Mouse (Mus musculus) embryonic facial prominence, embryonic 15.5 days (tissue): ENCODE measurements at regions not wholly inside any gene's neighbourhood (a gene's known extent, or its start where the extent isn't known, plus 50 kb on each side); places are given as distances from the start of the nearest gene placed in this dataset.

ENCODE experiments used
- ATAC-seq: fragments of 200-750 bp; cut with Nextera tagmentation; 2 replicates; pipeline ENCODE4 v1.8.0; 2017; ENCODE audit warnings: low read depth, moderate TSS enrichment; ENCODE audit not compliant: insufficient number of reproducible peaks, low FRiP score, low TSS enrichment
- H3K27ac ChIP-seq: fragments of 300-500 bp; sonication (generic); replicated peaks from 2 replicates; pipeline ENCODE4 v1.5.1; 2015; ENCODE audit warnings: mild to moderate bottlenecking, inconsistent platforms
- H3K27me3 ChIP-seq: fragments of 300-500 bp; sonication (generic); 2 replicates; pipeline ENCODE4 v1.6.1; 2015; ENCODE audit warnings: inconsistent platforms
- H3K36me3 ChIP-seq: fragments of 300-500 bp; sonication (generic); 2 replicates; pipeline ENCODE4 v1.6.1; 2015; ENCODE audit warnings: mild to moderate bottlenecking, inconsistent platforms
- H3K4me1 ChIP-seq: fragments of 300-500 bp; sonication (generic); 2 replicates; pipeline ENCODE4 v1.6.1; 2015; ENCODE audit warnings: inconsistent platforms
- H3K4me2 ChIP-seq: fragments of 300-500 bp; sonication (generic); replicated peaks from 2 replicates; pipeline ENCODE4 v1.6.1; 2015; ENCODE audit warnings: mild to moderate bottlenecking, inconsistent platforms
- H3K4me3 ChIP-seq: fragments of 300-500 bp; sonication (generic); replicated peaks from 2 replicates; pipeline ENCODE4 v1.5.1; 2015; ENCODE audit warnings: mild to moderate bottlenecking, inconsistent platforms
- H3K9ac ChIP-seq: fragments of 300-500 bp; sonication (generic); 2 replicates; pipeline ENCODE4 v1.6.1; 2015; ENCODE audit warnings: inconsistent platforms
- H3K9me3 ChIP-seq: fragments of 300-500 bp; sonication (generic); replicated peaks from 2 replicates; pipeline ENCODE4 v1.6.1; 2016; ENCODE audit warnings: inconsistent platforms
- WGBS: fragments of 180-500 bp; shearing (Covaris S2); methylation state at CpG from one replicate; pipeline ENCODE4 v1.1.7; 2015; 5-methylcytosine and 5-hydroxymethylcytosine counted together

DNA sequence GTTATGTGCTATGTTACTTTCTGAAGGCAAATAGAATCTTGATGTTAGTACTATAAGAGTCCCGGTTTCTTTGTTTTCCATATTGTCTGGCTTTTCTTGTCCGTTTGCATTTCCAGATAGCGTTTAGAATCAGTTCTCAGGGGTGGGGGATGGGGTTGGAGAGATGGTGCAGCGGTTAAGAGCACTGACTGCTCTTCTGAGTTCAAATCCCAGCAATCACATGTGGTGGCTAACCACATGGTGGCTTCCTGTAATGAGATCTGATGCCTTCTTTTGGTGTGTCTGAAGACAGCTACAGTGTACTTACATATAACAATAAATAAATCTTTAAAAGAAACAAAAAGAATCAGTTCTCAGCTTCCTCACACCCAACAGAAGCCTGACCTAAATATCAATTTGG, 623.5 kb upstream of the Gm10131 start:
- ATAC-seq: no peak
- WGBS: 80% methylated on average over 4 of the region's 4 CpGs
- no peaks in the 10 kb centered on the region for H3K4me1 ChIP-seq

DNA sequence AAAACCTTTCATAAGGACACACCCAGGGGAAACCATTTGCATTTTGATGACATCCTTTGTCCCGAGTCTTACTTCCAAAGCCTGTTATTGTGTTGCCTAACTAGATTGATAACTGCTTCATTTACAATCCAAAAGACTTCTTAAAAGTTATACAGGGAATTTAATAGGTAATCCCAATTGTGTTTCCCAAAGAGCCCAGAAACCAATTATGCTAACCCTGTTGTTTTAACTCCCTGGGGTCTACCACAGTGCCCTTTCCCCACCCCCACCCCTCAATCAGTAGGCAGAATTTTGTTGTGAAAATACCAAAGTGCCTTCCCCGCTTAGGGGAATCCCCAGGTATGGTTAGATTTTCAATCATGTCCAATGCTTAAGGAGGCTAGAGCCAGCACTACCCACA, 621.3 kb upstream of the Gm10131 start:
- no peak for ATAC-seq
- Histone ChIP-seq H3K36me3 (no peaks in the 10 kb centered on the region), H3K9me3 (no peaks in the 10 kb centered on the region), H3K27ac (no peak overlapping the region), H3K4me2 (no peak overlapping the region), H3K9ac (no peak overlapping the region), H3K4me3 (no peak overlapping the region), H3K4me1 (no peaks in the 10 kb centered on the region), H3K27me3 (no peaks in the 10 kb centered on the region)
- WGBS: 28% methylated on average over 2 of the region's 2 CpGs

More for the DNA sequence above, 623.5 kb upstream of the Gm10131 start:
- no peak overlapping the region for H3K4me3 ChIP-seq
- H3K9me3 ChIP-seq: no peaks in the 10 kb centered on the region
- no peak overlapping the region for H3K9ac ChIP-seq
- H3K4me2 ChIP-seq: no peak overlapping the region
- H3K36me3 ChIP-seq: no peaks in the 10 kb centered on the region
- H3K27ac ChIP-seq: no peak overlapping the region
- no peaks in the 10 kb centered on the region for H3K27me3 ChIP-seq

DNA sequence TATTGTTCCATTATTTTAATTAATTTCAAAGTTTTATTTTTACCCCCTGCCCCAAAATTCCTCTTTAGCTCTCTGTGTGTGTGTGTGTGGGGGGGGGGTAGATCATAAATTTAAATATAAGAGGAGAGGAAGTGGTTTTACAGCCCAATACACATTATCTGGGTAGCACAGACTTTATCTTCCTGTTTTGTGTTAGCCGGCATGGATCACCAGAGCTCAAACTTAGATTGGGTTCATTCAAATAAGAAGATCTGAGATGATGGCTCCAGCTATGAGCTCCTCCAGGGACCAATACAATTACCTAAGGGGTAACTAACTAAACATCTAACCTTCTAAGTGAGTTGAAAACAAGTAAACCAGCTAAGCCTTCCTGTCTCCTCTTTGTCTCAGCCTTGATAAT, 620.8 kb upstream of the Gm10131 start:
- no peak overlapping the region for H3K9ac ChIP-seq
- no peak for ATAC-seq
- WGBS: 53% methylated on average over 1 of the region's 1 CpGs

DNA sequence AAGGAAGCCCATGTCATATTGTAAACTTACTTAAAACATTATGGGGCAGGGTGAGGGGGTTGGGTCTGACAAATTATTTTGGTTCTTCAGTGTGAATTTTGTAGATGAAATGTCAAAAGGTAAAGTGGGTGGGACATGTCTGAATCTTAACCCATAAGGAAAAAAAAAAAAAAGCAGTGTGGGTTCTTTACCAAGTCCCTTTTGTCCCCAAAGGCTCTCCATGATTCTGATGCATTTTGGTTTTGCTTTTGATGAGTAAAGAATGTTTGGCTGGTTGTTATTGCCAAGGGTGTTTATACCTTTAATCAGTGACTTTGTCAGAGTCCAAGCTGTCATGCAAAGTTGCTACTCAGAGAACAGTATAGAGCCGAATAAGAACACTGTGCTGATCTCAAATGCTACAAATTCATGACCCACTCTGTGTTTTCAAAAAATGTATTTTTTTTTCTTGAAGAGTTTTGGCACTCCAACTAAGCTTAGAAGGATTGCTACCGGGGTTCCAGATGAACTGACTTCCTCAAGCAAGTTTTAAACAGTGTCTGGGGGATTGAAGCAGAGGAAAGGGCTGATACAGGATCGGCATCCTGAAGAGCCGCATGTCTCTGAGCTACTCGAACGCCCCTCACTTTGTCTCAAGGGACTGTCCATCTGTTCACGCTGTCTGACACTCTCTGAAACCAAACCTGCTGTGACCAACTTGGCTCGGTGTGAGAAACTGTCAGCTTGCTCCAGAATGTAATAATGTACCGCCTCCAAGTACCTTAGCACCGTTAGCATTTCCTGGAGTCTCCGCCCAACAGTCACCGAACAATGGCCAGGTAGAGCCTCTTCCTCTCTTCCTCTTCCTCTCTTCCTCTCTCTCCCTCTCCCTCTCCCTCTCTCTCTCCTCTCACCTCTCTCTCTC, 619.8 kb upstream of the Gm10131 start:
- no peaks in the 10 kb centered on the region for H3K9me3 ChIP-seq
- H3K27me3 ChIP-seq: no peaks in the 10 kb centered on the region
- no peak for ATAC-seq
- H3K4me3 ChIP-seq: no peak overlapping the region
- no peaks in the 10 kb centered on the region for H3K36me3 ChIP-seq
- H3K4me1 ChIP-seq: no peaks in the 10 kb centered on the region
- no peak overlapping the region for H3K27ac ChIP-seq
- H3K4me2 ChIP-seq: no peak overlapping the region
- 29% methylated on average over 12 of the region's 12 CpGs for WGBS
- no peak overlapping the region for H3K9ac ChIP-seq

More for the DNA sequence above, 620.8 kb upstream of the Gm10131 start:
- H3K4me3 ChIP-seq: no peak overlapping the region
- no peak overlapping the region for H3K27ac ChIP-seq
- H3K4me1 ChIP-seq: no peaks in the 10 kb centered on the region
- no peaks in the 10 kb centered on the region for H3K9me3 ChIP-seq
- no peak overlapping the region for H3K4me2 ChIP-seq
- H3K27me3 ChIP-seq: no peaks in the 10 kb centered on the region
- no peaks in the 10 kb centered on the region for H3K36me3 ChIP-seq

DNA sequence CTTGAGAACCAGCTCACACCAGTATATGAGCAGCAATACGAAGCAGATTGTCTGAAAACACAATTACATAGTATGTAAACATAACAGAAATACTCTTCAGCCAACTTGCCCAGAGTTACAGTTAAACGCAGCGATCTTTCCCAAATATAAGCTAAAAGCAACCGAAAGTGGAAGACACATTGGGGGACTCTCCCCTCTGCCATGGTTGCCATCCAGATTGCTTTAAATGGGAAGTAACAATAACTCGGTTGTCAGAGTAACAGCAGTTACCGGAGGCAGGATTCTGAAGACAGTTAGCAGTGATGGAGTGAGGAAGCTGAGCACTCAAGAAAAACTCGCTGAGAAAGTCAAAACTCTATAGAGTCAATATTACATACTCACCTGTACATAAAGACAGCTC, 618.0 kb upstream of the Gm10131 start:
- 87% methylated on average over 7 of the region's 7 CpGs for WGBS
- H3K27me3 ChIP-seq: no peaks in the 10 kb centered on the region
- no peak overlapping the region for H3K27ac ChIP-seq
- no peaks in the 10 kb centered on the region for H3K9me3 ChIP-seq
- no peak overlapping the region for H3K4me2 ChIP-seq
- no peaks in the 10 kb centered on the region for H3K36me3 ChIP-seq
- no peak overlapping the region for H3K9ac ChIP-seq
- no peak overlapping the region for H3K4me3 ChIP-seq
- no peaks in the 10 kb centered on the region for H3K4me1 ChIP-seq
- ATAC-seq: no peak

DNA sequence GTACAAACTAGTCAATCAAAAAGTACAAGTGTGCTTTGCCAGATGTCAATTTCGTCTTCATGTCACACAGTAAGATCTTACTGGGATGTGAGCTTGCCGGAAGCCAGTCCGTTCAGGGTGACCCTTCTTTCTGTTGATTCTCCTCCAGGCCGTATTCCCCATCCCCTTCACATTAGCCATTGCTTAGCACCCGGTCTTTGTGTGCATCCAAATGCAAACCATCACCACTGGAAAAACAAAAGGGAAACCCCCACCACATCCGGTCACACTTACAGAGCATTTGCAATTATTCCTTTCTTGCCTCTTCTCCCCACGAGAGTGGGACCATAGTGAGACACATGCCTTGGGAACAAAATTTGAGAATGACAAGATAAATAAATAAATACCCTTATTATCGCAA, 616.2 kb upstream of the Gm10131 start:
- Histone ChIP-seq H3K36me3 (no peaks in the 10 kb centered on the region), H3K4me1 (no peaks in the 10 kb centered on the region), H3K9ac (no peak overlapping the region), H3K9me3 (no peaks in the 10 kb centered on the region), H3K4me2 (no peak overlapping the region), H3K27me3 (no peaks in the 10 kb centered on the region), H3K27ac (no peak overlapping the region), H3K4me3 (no peak overlapping the region)
- ATAC-seq: no peak
- WGBS: 58% methylated on average over 8 of the region's 8 CpGs

DNA sequence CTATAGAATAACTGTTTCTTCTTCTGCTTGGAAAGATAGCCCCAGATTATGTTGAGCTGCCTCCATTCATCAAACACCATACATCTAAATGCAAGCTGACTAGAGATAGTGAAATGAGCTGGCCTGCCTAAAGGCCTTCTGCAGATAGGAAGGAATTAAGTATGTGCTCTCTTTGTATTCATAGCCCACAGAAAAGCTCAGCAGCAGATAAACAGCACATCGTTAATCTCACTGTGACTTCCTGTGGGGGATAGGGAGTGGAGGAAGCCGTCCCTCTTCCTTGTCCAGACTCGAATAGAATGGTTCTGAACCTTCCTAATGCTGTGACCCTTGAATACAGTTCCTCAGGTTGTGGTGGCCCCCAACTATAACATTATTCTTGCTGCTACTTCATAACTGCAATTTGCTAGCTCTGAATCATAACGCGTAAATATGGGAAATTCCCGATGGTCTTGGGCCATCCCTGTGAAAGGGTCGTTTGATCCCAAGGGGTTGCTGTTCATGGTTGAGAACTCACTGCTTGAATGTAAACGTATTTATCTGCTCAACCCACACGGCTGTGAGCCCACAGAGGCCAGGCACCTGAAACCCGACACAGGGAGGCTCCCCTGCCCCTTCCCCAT, 614.7 kb upstream of the Gm10131 start:
- no peak overlapping the region for H3K9ac ChIP-seq
- no peak overlapping the region for H3K4me3 ChIP-seq
- H3K36me3 ChIP-seq: no peaks in the 10 kb centered on the region
- no peaks in the 10 kb centered on the region for H3K4me1 ChIP-seq
- no peak overlapping the region for H3K4me2 ChIP-seq
- no peaks in the 10 kb centered on the region for H3K9me3 ChIP-seq
- 61% methylated on average over 10 of the region's 10 CpGs for whole genome bisulfite sequencing
- ATAC-seq: no peak
- no peaks in the 10 kb centered on the region for H3K27me3 ChIP-seq
- no peak overlapping the region for H3K27ac ChIP-seq

DNA sequence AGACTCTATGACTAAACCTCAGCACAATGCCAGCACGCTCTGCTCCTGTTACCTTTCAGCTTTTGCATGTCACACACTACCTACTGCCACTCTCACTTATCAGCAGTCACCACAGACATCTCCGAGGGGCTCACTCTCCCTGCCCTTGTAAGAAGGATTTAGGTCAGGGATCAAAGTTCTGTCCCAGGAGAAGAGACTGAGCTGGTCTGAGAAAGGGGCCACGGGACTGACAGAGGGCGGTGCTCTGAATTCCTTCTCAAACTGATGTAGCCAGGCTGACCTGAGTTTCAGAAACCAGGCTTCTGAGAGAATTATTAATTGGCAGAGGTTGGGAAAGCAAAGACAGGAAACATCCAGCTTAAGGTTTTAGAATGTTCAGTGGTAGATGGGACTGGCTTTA, 614.0 kb upstream of the Gm10131 start:
- H3K36me3 ChIP-seq: no peaks in the 10 kb centered on the region
- no peak overlapping the region for H3K4me2 ChIP-seq
- 73% methylated on average over 4 of the region's 4 CpGs for WGBS
- no peak overlapping the region for H3K27ac ChIP-seq
- H3K4me1 ChIP-seq: no peaks in the 10 kb centered on the region
- ATAC-seq: no peak
- no peak overlapping the region for H3K4me3 ChIP-seq
- no peaks in the 10 kb centered on the region for H3K27me3 ChIP-seq
- no peak overlapping the region for H3K9ac ChIP-seq
- no peaks in the 10 kb centered on the region for H3K9me3 ChIP-seq

DNA sequence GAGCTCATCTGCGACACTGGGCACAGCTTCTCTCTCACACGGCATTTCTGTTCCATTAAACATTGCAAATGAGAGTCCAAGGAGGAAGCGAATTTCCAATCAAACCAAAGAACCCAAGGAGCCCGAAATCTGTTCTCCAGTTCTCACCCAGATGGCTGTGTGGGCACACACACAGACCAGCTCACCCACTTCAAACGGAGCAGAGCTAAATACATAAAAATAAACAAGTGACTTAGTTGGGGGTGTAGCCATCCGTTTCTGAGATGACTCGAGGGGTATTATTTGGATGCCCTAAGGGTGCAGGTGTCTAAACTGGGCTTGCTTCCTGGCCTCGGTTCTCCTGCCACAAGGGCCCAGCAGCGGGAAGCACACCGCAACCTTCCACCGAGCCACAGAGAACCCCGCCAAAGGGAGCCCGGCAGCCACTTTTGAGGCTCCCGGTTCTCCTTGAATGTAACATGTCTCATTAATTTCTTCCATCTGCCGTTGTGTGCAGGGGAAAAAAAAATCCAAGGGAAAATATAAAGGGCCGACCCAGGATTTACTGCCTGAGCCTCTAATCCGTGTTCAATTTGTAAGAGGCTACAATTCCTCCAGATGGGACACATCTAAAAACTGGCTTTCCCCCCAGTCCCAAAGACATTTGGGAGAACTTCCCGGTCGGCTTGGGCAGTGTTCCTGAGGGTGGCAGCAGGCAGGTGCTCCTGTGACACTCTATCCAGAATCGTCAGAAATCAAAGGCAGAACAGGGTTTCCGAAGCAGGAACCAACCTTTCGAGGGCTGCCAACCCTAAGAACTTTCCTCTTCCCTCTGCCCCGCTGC, 598.6 kb upstream of the Gm10131 start:
- Histone ChIP-seq H3K4me2 (no peak overlapping the region; the same call in 1 of the 2 replicates), H3K27me3 (no peaks in the 10 kb centered on the region), H3K36me3 (no peaks in the 10 kb centered on the region), H3K4me3 (no peak overlapping the region), H3K9me3 (no peaks in the 10 kb centered on the region), H3K27ac (no peak overlapping the region), H3K9ac (no peak overlapping the region), H3K4me1 (no peaks in the 10 kb centered on the region)
- no peak for ATAC-seq
- WGBS: 43% methylated on average over 23 of the region's 23 CpGs

DNA sequence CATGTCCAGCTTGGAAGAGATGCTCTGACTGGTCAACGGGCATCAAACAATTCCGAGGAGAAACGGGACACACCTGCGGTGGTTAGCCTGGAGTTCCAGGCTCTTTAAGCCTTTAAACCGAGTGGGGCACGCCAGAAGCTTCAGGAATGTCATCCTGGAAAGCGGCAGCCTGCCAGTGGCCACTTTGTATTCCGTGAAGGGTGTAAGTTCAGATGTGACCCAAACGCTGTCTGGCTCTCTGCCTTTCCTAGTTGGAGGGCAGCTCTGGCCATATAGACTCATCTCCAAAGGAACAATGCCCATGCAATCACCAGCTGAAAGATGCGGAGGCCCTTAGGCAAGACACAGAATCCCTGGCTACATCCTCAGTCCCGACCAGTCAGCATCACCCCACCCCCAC, 597.8 kb upstream of the Gm10131 start:
- Histone ChIP-seq H3K4me1 (no peaks in the 10 kb centered on the region), H3K36me3 (no peaks in the 10 kb centered on the region), H3K4me3 (no peak overlapping the region), H3K9ac (no peak overlapping the region), H3K9me3 (no peaks in the 10 kb centered on the region), H3K4me2 (no peak overlapping the region), H3K27me3 (no peaks in the 10 kb centered on the region), H3K27ac (no peak overlapping the region)
- 52% methylated on average over 11 of the region's 11 CpGs for WGBS
- ATAC-seq: no peak

DNA sequence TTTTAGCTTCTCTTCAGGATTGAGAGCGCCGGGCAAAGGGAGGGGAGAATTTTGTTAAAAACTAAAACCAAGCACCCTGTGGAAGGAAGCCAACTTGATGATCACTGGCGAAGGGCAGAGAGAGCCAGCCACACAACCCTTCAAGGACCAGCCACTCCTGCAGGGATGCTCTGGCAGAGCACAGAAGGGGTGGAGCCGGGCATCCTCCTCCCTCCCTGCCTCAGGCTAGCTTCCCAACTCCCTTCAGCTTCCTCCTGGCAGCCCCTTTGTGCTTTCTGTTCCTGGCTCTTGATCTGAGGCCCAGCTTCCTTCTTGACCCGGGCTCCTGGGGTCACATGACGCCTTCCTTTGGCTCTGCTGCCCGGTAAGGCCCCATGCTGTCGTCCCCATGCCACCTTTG, 591.8 kb upstream of the Gm10131 start:
- ATAC-seq: no peak
- no peaks in the 10 kb centered on the region for H3K36me3 ChIP-seq
- no peak overlapping the region for H3K9ac ChIP-seq
- no peak overlapping the region for H3K4me3 ChIP-seq
- no peaks in the 10 kb centered on the region for H3K9me3 ChIP-seq
- WGBS: 15% methylated on average over 7 of the region's 8 CpGs
- 0 out of 2 replicates have a peak, but pooled peaks cover 4% of the 10 kb centered on the region for H3K4me1 ChIP-seq
- H3K27ac ChIP-seq: no peak overlapping the region
- H3K27me3 ChIP-seq: no peaks in the 10 kb centered on the region
- no peak overlapping the region for H3K4me2 ChIP-seq
